Mouse (Mus musculus) R1 (cell line): ENCODE results near the gene Gpx5.
"Not testable (repeated sequence)": the region's sequence is repeated elsewhere in the genome, so short reads cannot be mapped to it uniquely, and the experiment has no call there.

ENCODE experiments used
- DNase-seq: peaks from one replicate; pipeline ENCODE4 v3.0.0-alpha.2; 2018; ENCODE audit warnings: low read depth, low spot score

Gene Gpx5

GRCm38 (mm10) chr13:21265736-21266135 is 26.8 kb downstream of the Gpx5 start:
- DNase-seq: peak; percentile 88

- peak; percentile 89 for DNase-seq
Measured at GRCm38 (mm10) chr13:21264366-21264765, 28.2 kb downstream of the Gpx5 start.

GRCm38 (mm10) chr13:21263910-21264309 is 28.6 kb downstream of the Gpx5 start:
- peak; percentile 51 for DNase-seq

GRCm38 (mm10) chr13:21262787-21263461 is 29.6 kb downstream of the Gpx5 start:
- no peak for DNase-seq

GRCm38 (mm10) chr13:21260289-21260688 is 32.2 kb downstream of the Gpx5 start:
- no peak for DNase-seq

GRCm38 (mm10) chr13:21259677-21260113 is 32.8 kb downstream of the Gpx5 start:
- peak; percentile 88 for DNase-seq

GRCm38 (mm10) chr13:21259171-21259631 is 33.3 kb downstream of the Gpx5 start:
- DNase-seq: peak; percentile 51

- DNase-seq: peak; percentile 63
Measured at GRCm38 (mm10) chr13:21258524-21258923, 34.0 kb downstream of the Gpx5 start.

GRCm38 (mm10) chr13:21253986-21254385 is 38.5 kb downstream of the Gpx5 start:
- peak; percentile 83 for DNase-seq

GRCm38 (mm10) chr13:21253569-21253968 is 39.0 kb downstream of the Gpx5 start:
- peak; percentile 51 for DNase-seq

GRCm38 (mm10) chr13:21253040-21253439 is 39.5 kb downstream of the Gpx5 start:
- DNase-seq: no peak

GRCm38 (mm10) chr13:21250074-21250681 is 42.4 kb downstream of the Gpx5 start:
- DNase-seq: peak; percentile 87

GRCm38 (mm10) chr13:21249022-21249421 is 43.5 kb downstream of the Gpx5 start:
- DNase-seq: peak; percentile 92

- DNase-seq: no peak
Measured at GRCm38 (mm10) chr13:21246276-21246675, 46.3 kb downstream of the Gpx5 start.

- DNase-seq: not testable (repeated sequence)
Measured at GRCm38 (mm10) chr13:21244967-21245366, 47.6 kb downstream of the Gpx5 start.

GRCm38 (mm10) chr13:21244089-21244488 is 48.4 kb downstream of the Gpx5 start:
- DNase-seq: no peak

GRCm38 (mm10) chr13:21243196-21243595 is 49.3 kb downstream of the Gpx5 start:
- no peak for DNase-seq

GRCm38 (mm10) chr13:21242408-21243125 is 50.0 kb downstream of the Gpx5 start:
- DNase-seq: peak; percentile 78

GRCm38 (mm10) chr13:21240788-21241187 is 51.7 kb downstream of the Gpx5 start:
- peak; percentile 92 for DNase-seq

- no peak for DNase-seq
Measured at GRCm38 (mm10) chr13:21237161-21237560, 55.4 kb downstream of the Gpx5 start.

- DNase-seq: no peak
Measured at GRCm38 (mm10) chr13:21236714-21237113, 55.8 kb downstream of the Gpx5 start.
